Mouse (Mus musculus) neural tube, embryonic 11.5 days (tissue): Measurements from ENCODE around the gene Pou3f3. TPM values are rescaled to one million over a fixed set of nuclear protein-coding genes. Genes with fewer than 3 reads are reported as not detected.
A peak's percentile ranks its signal among the peaks of the same experiment; 100 is the strongest.

Experiments used
- ATAC-seq: fragments of 200-750 bp; cut with Nextera tagmentation; 2 replicates; pipeline ENCODE4 v1.8.0; 2017; ENCODE audit warnings: moderate number of reproducible peaks, mild to moderate bottlenecking, moderate TSS enrichment, moderate library complexity; ENCODE audit not compliant: insufficient read depth, low FRiP score, low TSS enrichment
- DNase-seq: peaks from one replicate; pipeline ENCODE4 v3.0.0-alpha.2; 2015; ENCODE audit warnings: low spot score
- H3K27ac ChIP-seq: fragments of 300-500 bp; sonication (generic); 2 replicates; pipeline ENCODE4 v1.5.1; 2014; ENCODE audit warnings: low read depth, mild to moderate bottlenecking, low read length
- H3K27me3 ChIP-seq: fragments of 300-500 bp; sonication (generic); 2 replicates; pipeline ENCODE4 v1.6.1; 2014; ENCODE audit warnings: mild to moderate bottlenecking, low read length, mixed read lengths; ENCODE audit not compliant: control insufficient read depth, insufficient read depth
- H3K36me3 ChIP-seq: fragments of 300-500 bp; sonication (generic); 2 replicates; pipeline ENCODE4 v1.6.1; 2014; ENCODE audit warnings: mild to moderate bottlenecking, low read length, moderate library complexity, mixed read lengths; ENCODE audit not compliant: control insufficient read depth, insufficient read depth
- H3K4me1 ChIP-seq: fragments of 300-500 bp; sonication (generic); 2 replicates; pipeline ENCODE4 v1.6.1; 2014; ENCODE audit warnings: low read length, mixed read lengths; ENCODE audit not compliant: control insufficient read depth, insufficient read depth
- H3K4me2 ChIP-seq: fragments of 300-500 bp; sonication (generic); 2 replicates; pipeline ENCODE4 v1.6.1; 2014; ENCODE audit warnings: low read depth, mild to moderate bottlenecking, moderate library complexity
- H3K4me3 ChIP-seq: fragments of 300-500 bp; sonication (generic); 2 replicates; pipeline ENCODE4 v1.5.1; 2014; ENCODE audit warnings: low read depth, low read length
- H3K9ac ChIP-seq: fragments of 300-500 bp; sonication (generic); 2 replicates; pipeline ENCODE4 v1.6.1; 2014; ENCODE audit warnings: mild to moderate bottlenecking, low read length
- H3K9me3 ChIP-seq: fragments of 300-500 bp; sonication (generic); 2 replicates; pipeline ENCODE4 v1.6.1; 2016; ENCODE audit warnings: low read length; ENCODE audit not compliant: control insufficient read depth
- WGBS: fragments of 180-500 bp; shearing (Covaris S2); extraction: QIAGEN DNeasy Blood & Tissue Kit; methylation state at CpG from one replicate; pipeline ENCODE4 v1.1.7; 2014; 5-methylcytosine and 5-hydroxymethylcytosine counted together
- polyA plus RNA-seq: library from polyadenylated mRNA; unstranded; fragments of >200 nt; fragmentation: Nextera tagmentation; extraction: Ambion mirVana; gene quantifications from 2 replicates; pipeline ENCODE4 v1.2.1, GENCODE M21; 2014

The Pou3f3 gene
- polyA plus RNA-seq, 1 experiment from 2014 or later = 11.4 TPM

DNA sequence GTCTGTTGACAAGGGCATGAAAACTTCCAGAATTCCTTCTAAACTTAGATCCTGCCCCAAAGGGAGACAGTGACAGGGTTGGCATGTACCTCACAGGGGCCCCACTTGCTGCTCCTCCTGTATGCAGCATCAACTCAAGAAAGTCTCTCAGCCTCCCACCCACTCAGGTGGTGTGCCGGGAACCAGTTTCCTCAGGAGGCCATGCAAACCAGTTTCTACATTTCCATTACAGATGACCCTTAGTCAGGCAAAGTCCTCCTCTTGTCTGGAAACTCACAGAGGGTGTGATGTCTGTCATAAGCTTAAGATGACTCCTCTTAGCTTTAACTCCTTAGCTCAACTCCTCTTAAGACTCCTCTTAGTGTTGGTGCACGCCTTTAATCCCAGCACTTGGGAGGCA, 29.3 kb downstream of the Pou3f3 start:
- H3K9ac ChIP-seq = no peak overlapping the region
- no peaks in the 10 kb centered on the region for H3K4me1 ChIP-seq
- H3K27ac ChIP-seq = no peak overlapping the region
- ATAC-seq (no peak), DNase-seq (no peak)
- WGBS = 76% methylated on average over 2 of the region's 2 CpGs
- H3K36me3 ChIP-seq = no peaks in the 10 kb centered on the region
- no peaks in the 10 kb centered on the region for H3K27me3 ChIP-seq
- H3K4me3 ChIP-seq = no peak overlapping the region
- H3K9me3 ChIP-seq = no peaks in the 10 kb centered on the region
- H3K4me2 ChIP-seq = no peak overlapping the region

DNA sequence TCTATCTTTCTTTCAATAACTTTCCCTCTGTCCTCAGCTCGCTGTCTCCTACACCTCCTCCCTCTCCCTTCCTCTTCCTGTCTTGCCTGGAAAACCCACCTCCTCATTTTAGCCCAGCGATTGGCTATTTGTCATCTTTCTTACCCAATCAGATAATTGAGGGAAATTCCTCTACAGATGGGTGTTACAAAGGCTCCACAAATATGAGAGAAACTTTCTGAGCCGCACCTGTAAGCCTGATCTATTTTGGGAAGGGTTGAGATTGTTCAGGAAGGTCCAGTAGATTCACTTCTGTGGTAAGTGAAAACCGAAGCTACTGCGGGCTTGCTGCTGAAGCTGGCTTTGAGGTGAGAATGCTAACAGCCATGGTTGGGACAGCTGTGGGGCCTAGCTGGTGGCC, 31.6 kb downstream of the Pou3f3 start:
- Histone ChIP-seq H3K9ac (no peak overlapping the region), H3K4me1 (no peaks in the 10 kb centered on the region), H3K4me2 (no peak overlapping the region), H3K4me3 (no peak overlapping the region), H3K27ac (no peak overlapping the region), H3K36me3 (no peaks in the 10 kb centered on the region), H3K27me3 (no peaks in the 10 kb centered on the region), H3K9me3 (no peaks in the 10 kb centered on the region)
- DNase-seq (no peak), ATAC-seq (no peak)
- 88% methylated on average over 5 of the region's 5 CpGs for WGBS

DNA sequence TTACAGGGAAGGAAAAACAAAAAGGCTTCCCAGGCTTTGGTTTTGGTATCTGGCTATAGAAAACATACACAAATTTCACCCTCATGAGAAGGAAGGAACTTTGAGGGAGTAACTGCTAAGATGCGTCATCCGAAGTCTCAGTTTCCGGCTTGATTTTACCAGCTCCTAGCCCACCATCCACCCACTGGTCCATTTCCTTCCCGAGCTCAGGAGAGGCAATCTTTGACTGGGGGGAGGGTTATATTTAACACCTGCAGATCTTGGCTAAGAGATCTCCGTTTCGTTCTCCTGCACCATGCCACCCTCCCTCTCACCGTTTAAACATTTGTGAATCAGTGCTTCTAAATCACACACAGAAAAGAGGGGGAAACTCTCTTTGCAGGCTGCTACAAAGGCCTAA, 32.1 kb downstream of the Pou3f3 start:
- H3K9ac ChIP-seq = no peak overlapping the region
- H3K36me3 ChIP-seq = no peaks in the 10 kb centered on the region
- no peaks in the 10 kb centered on the region for H3K9me3 ChIP-seq
- ATAC-seq = no peak
- H3K4me3 ChIP-seq = no peak overlapping the region
- H3K27me3 ChIP-seq = no peaks in the 10 kb centered on the region
- H3K4me2 ChIP-seq = no peak overlapping the region
- 81% methylated on average over 7 of the region's 7 CpGs for WGBS
- no peaks in the 10 kb centered on the region for H3K4me1 ChIP-seq
- H3K27ac ChIP-seq = no peak overlapping the region
- DNase-seq = no peak

DNA sequence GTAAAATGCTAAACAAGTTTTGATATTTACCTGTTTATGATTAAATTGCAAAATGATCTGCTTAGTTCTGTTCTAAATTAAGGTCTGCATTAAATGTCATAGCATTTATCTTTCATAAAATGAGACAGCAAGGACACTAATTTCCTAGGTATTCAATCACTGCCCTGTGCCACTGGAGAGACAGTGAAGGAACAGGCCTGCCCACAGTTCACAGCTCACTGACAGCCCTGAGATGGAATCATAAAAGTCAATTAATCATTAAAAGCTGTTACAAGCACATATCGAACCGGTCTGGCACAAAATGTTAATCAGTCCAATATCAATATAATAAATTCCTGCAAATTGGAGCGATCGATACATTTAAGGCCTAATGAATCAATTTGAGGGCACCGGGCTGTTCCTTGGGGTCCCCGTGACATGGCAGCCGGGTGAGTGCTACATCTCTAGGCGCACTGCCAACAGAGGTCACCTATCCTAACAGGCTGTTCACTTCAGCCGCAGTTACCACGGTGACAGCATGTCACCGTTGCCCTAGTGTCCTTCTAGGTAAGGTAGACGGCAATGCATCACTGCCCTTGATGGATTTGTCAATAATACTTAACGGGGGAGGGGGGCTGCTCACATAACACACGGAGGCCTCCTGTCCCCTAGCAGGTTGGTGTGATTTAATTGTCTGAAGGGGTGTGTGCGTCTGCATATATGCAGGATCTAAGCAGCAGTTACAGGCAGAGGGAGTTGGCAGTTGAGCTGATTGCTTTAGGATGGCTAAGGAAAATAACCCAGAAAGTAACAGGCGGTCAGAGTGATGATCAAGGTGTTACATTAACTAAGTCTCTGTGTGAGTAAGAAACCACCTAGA, 46.0 kb downstream of the Pou3f3 start:
- Histone ChIP-seq H3K4me1 (no peaks in the 10 kb centered on the region), H3K36me3 (no peaks in the 10 kb centered on the region), H3K9me3 (no peaks in the 10 kb centered on the region), H3K9ac (no peak overlapping the region), H3K4me3 (no peak overlapping the region), H3K27ac (no peak overlapping the region), H3K27me3 (no peaks in the 10 kb centered on the region), H3K4me2 (no peak overlapping the region)
- ATAC-seq (no peak), DNase-seq (peak; percentile 12)
- WGBS = 65% methylated on average over 16 of the region's 16 CpGs

DNA sequence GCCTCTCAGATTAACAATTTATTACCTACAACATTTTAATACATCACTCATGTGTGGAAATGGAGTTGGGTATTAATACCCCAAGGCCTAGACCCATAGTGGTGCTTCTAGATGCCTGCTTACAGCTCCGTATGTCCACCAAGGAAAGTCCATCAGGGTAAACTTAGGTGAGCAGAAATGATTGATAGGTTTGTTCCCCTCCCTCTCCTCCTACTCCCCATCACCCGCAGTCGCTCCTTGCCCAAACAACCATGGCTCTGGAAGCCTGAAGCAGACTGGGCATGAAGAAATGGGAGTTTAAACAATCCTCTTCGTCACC, 46.6 kb downstream of the Pou3f3 start:
- 67% methylated on average over 4 of the region's 4 CpGs for WGBS

DNA sequence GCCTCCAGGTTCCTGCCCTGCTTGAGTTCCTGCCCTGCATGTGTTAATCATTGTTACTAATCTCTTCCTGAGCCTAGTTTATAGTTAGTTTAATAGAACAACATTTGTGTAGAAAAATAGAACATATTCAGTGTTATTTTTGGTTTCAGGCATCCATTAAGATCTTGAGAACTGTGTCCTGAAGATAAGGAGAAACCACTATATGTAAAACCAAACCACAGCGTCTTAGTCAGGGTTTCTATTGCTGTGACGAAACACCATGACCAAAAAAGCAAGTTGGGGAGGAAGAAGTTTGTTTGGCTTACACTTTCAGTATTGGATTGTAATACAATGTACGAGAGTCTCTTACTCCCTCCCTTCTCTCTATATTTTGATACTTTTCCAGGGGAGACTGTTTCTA, 49.5 kb downstream of the Pou3f3 start:
- DNase-seq = no peak
- Histone ChIP-seq H3K27me3 (no peaks in the 10 kb centered on the region), H3K4me1 (no peaks in the 10 kb centered on the region), H3K4me2 (no peak overlapping the region), H3K9ac (no peak overlapping the region), H3K36me3 (no peaks in the 10 kb centered on the region), H3K4me3 (no peak overlapping the region), H3K27ac (no peak overlapping the region), H3K9me3 (no peaks in the 10 kb centered on the region)
- ATAC-seq = no peak
- WGBS = 86% methylated on average over 3 of the region's 3 CpGs

More for the DNA sequence above, 46.6 kb downstream of the Pou3f3 start:
- ATAC-seq = no peak
- H3K9ac ChIP-seq = no peak overlapping the region
- H3K9me3 ChIP-seq = no peaks in the 10 kb centered on the region
- H3K36me3 ChIP-seq = no peaks in the 10 kb centered on the region
- no peak overlapping the region for H3K27ac ChIP-seq
- DNase-seq = no peak
- no peak overlapping the region for H3K4me2 ChIP-seq
- no peak overlapping the region for H3K4me3 ChIP-seq
- H3K4me1 ChIP-seq = no peaks in the 10 kb centered on the region
- H3K27me3 ChIP-seq = no peaks in the 10 kb centered on the region

DNA sequence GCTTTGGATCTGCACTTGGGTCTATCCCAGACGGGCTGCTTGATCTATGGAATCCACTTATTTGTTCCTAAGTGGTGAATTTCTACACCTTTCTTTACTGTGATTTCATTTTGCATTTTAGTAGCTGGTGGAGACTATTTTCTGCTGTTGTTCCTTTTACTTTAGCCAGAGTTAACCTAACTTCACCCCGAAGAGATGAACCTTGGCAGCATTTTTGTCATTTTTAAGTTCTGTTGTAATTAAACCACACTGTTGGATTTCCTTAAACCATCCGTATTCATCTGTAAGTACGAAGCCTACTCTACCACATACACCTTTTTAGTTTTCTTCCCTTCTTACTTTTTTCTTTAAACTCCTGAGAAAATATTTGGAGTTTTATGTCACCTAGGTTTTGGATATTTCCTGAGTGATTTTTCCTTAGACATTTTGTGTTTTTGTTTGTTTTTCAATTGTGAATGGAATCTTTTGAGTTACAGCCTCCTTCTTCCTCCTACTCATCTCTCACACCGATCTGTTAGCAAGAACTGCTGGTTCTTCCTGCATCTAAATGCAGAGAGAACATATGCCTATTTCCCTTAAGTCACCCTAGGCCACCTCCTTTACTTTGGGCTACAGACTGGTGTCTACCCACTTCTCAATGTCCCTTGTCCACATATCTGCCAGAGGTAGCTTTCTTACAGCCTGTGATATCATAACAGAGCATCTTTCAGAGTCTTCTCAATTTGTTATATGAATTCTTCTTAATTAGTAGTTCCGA, 54.1 kb downstream of the Pou3f3 start:
- Histone ChIP-seq H3K9ac (no peak overlapping the region), H3K27ac (no peak overlapping the region), H3K4me2 (no peak overlapping the region), H3K4me1 (no peaks in the 10 kb centered on the region), H3K27me3 (no peaks in the 10 kb centered on the region), H3K36me3 (no peaks in the 10 kb centered on the region), H3K9me3 (no peaks in the 10 kb centered on the region), H3K4me3 (no peak overlapping the region)
- ATAC-seq (no peak), DNase-seq (no peak)
- WGBS = 83% methylated on average over 6 of the region's 6 CpGs
